Mouse (Mus musculus) bone marrow macrophage, adult 2 months (primary cell): ENCODE measurements at regions not wholly inside any gene's neighbourhood (a gene's known extent, or its start where the extent isn't known, plus 50 kb on each side); places are given as distances from the start of the nearest gene placed in this dataset.

ENCODE experiments used
- CTCF ChIP-seq: IDR thresholded peaks from 2 replicates; pipeline ENCODE4 v1.5.1; 2012; ENCODE audit warnings: low read depth, mild to moderate bottlenecking, low read length, moderate library complexity
- POLR2A ChIP-seq: IDR thresholded peaks from 2 replicates; pipeline ENCODE4 v1.6.1; 2012; ENCODE audit warnings: mild to moderate bottlenecking, low read depth, low read length, borderline replicate concordance

- no peak for TF ChIP-seq CTCF
- no peak for TF ChIP-seq POLR2A
Observed at GRCm38 (mm10) chr14:54176469-54176868, 77.4 kb downstream of the Dad1 start.
